Mouse (Mus musculus): ENCODE results near the gene Obox3.
"Not testable (repeated sequence)": the region's sequence is repeated elsewhere in the genome, so short reads cannot be mapped to it uniquely, and the experiment has no call there.

The Obox3 gene

GRCm38 (mm10) chr7:15639802-15640201 is at the start of gene Obox3:
TSS of gene Obox3 (minus strand) at chr7:15639902.
- not testable (repeated sequence) for DNase-seq (ENCODE audit: low spot score)

- DNase-seq (ENCODE audit: low spot score) = not testable (repeated sequence)
Measured at GRCm38 (mm10) chr7:15509411-15509810, 130.3 kb downstream of the Obox3 start.
